Mouse (Mus musculus) midbrain, embryonic 14.5 days (tissue): ENCODE data around the gene Rtcb. TPM values are rescaled to one million over a fixed set of nuclear protein-coding genes. Genes with fewer than 3 reads are reported as not detected.

Source experiments
- ATAC-seq: fragments of 200-750 bp; cut with Nextera tagmentation; 2 replicates; pipeline ENCODE4 v1.8.0; 2017; ENCODE audit warnings: moderate number of reproducible peaks, moderate library complexity; ENCODE audit not compliant: low FRiP score, low TSS enrichment
- DNase-seq: peaks from one replicate; pipeline ENCODE4 v3.0.0-alpha.2; 2015
- H3K27ac ChIP-seq: fragments of 300-500 bp; sonication (generic); replicated peaks from 2 replicates; pipeline ENCODE4 v1.5.1; 2014; ENCODE audit warnings: mild to moderate bottlenecking, low read depth, low read length, moderate library complexity
- H3K27me3 ChIP-seq: fragments of 300-500 bp; sonication (generic); 2 replicates; pipeline ENCODE4 v1.6.1; 2014; ENCODE audit warnings: low read length, control low read depth, mixed read lengths; ENCODE audit not compliant: control insufficient read depth, insufficient read depth
- H3K36me3 ChIP-seq: fragments of 300-500 bp; sonication (generic); 2 replicates; pipeline ENCODE4 v1.6.1; 2014; ENCODE audit warnings: low read length, control low read depth; ENCODE audit not compliant: control insufficient read depth, insufficient read depth
- H3K4me1 ChIP-seq: fragments of 300-500 bp; sonication (generic); 2 replicates; pipeline ENCODE4 v1.6.1; 2014; ENCODE audit warnings: mild to moderate bottlenecking, antibody characterized with exemption, low read length, control low read depth; ENCODE audit not compliant: control insufficient read depth, insufficient read depth
- H3K4me2 ChIP-seq: fragments of 300-500 bp; sonication (generic); 2 replicates; pipeline ENCODE4 v1.6.1; 2014; ENCODE audit warnings: mild to moderate bottlenecking, low read length, moderate library complexity
- H3K4me3 ChIP-seq: fragments of 300-500 bp; sonication (generic); replicated peaks from 2 replicates; pipeline ENCODE4 v1.5.1; 2014; ENCODE audit warnings: low read depth, low read length
- H3K9ac ChIP-seq: fragments of 300-500 bp; sonication (generic); replicated peaks from 2 replicates; pipeline ENCODE4 v1.6.1; 2014; ENCODE audit warnings: mild to moderate bottlenecking, low read length, moderate library complexity
- H3K9me3 ChIP-seq: fragments of 300-500 bp; sonication (generic); 2 replicates; pipeline ENCODE4 v1.6.1; 2016; ENCODE audit warnings: low read length, control low read depth, mixed read lengths; ENCODE audit not compliant: control insufficient read depth
- WGBS: fragments of 180-500 bp; shearing (Covaris S2); extraction: QIAGEN DNeasy Blood & Tissue Kit; methylation state at CpG from one replicate; pipeline ENCODE4 v1.1.7; 2014; 5-methylcytosine and 5-hydroxymethylcytosine counted together
- polyA plus RNA-seq: library from polyadenylated mRNA; unstranded; fragments of >200 nt; fragmentation: Nextera tagmentation; extraction: Ambion mirVana; gene quantifications from 2 replicates; pipeline ENCODE4 v1.2.1, GENCODE M21; 2014

The Rtcb gene
- polyA plus RNA-seq, 1 experiment from 2014 or later, result 178 TPM

- peak within 1 kb of the TSS; percentile 50 for H3K4me3 ChIP-seq
- H3K36me3 ChIP-seq, result no peaks in the 10 kb centered on the region
- peak within 1 kb of the TSS; percentile 88 for H3K4me2 ChIP-seq
- H3K27me3 ChIP-seq, result no peaks in the 10 kb centered on the region
- H3K4me1 ChIP-seq, result peaks cover 11% of the 10 kb centered on the region
- 1% methylated on average over 23 of the region's 23 CpGs for WGBS
- H3K9me3 ChIP-seq, result no peaks in the 10 kb centered on the region
- peak within 1 kb of the TSS; percentile 57 for H3K9ac ChIP-seq
- ATAC-seq (no peak), DNase-seq (peak; percentile 44)
- peak within 1 kb of the TSS; percentile 49; the same call in 1 of the 2 replicates for H3K27ac ChIP-seq
These were observed 29.8 kb downstream of the Rtcb start, which contains the start of gene Ascl4 for GRCm38 (mm10) chr10:85927676-85928445. Ascl4 (plus strand) TSS chr10:85927681.

- no peaks in the 10 kb centered on the region for H3K9me3 ChIP-seq
- peak within 1 kb of the TSS; percentile 77 for H3K4me2 ChIP-seq
- peak within 1 kb of the TSS; percentile 84 for H3K9ac ChIP-seq
- peaks cover 6% of the 10 kb centered on the region for H3K4me1 ChIP-seq
- ATAC-seq, result peak; percentile 100
- peaks cover 25% of the 10 kb centered on the region for H3K36me3 ChIP-seq
- WGBS, result under 1% methylated on average over 81 of the region's 90 CpGs
- no peaks in the 10 kb centered on the region for H3K27me3 ChIP-seq
- peak; percentile 99 for DNase-seq
- peak within 1 kb of the TSS; percentile 93 for H3K4me3 ChIP-seq
- peak within 1 kb of the TSS; percentile 79 for H3K27ac ChIP-seq
These were observed 40.9 kb downstream of the Rtcb start, which contains the start of gene Prdm4 for GRCm38 (mm10) chr10:85916498-85917309. Prdm4 (minus strand) TSS chr10:85917142.

Other genes with a start within 250 kb of the Rtcb start
- 66.7 and 78.1 TPM in 2 replicates for gene Pwp1, start 128.3 kb downstream of the Rtcb start, polyA plus RNA-seq
- gene Prdm4, start 40.7 kb downstream of the Rtcb start, polyA plus RNA-seq, result 27.6 and 32.9 TPM in 2 replicates
- gene Ascl4, start 30.1 kb downstream of the Rtcb start, polyA plus RNA-seq, result 1.6 and 1.8 TPM in 2 replicates
- gene Bpifc, start 54.1 kb upstream of the Rtcb start, polyA plus RNA-seq, result not detected in 2 replicates
- gene Fbxo7, start 64.1 kb upstream of the Rtcb start, polyA plus RNA-seq, result 18.9 and 19.6 TPM in 2 replicates